Mouse (Mus musculus) adrenal gland, adult 18-20 months (tissue): ENCODE results near the gene Sema4f. TPM values are rescaled to one million over a fixed set of nuclear protein-coding genes. Genes with fewer than 3 reads are reported as not detected.

Experiments
- DNase-seq, 2 experiments: peaks; one replicate each; pipeline ENCODE4 v3.0.0; 2021 to 2022; ENCODE audit warnings: low spot score in 2 of 2
- long read RNA-seq, 2 experiments: library from polyadenylated mRNA; stranded (forward); transcript quantifications; one replicate each; pipeline ENCODE4 v2.0.0; 2021
- total RNA-seq, 2 experiments: library from RNA; stranded (reverse); gene quantifications; 1 replicate in 1 of 2; 2 replicates in 1 of 2; pipeline ENCODE4 v1.2.3; 2021

The Sema4f gene
- under 1 TPM; 0.74 to 0.76 TPM for total RNA-seq
- long read RNA-seq, experiment 1, partial matches to known transcripts = 1 of 2 reads
- long read RNA-seq, experiment 1, other reads (novel, unspliced or antisense) = 1 of 2 reads
- long read RNA-seq, experiment 2, full-length matches to known transcripts = 1 of 1 reads
- long read RNA-seq, experiment 2, partial matches to known transcripts = 0 of 1 reads
- long read RNA-seq, experiment 2, other reads (novel, unspliced or antisense) = 0 of 1 reads

DNA sequence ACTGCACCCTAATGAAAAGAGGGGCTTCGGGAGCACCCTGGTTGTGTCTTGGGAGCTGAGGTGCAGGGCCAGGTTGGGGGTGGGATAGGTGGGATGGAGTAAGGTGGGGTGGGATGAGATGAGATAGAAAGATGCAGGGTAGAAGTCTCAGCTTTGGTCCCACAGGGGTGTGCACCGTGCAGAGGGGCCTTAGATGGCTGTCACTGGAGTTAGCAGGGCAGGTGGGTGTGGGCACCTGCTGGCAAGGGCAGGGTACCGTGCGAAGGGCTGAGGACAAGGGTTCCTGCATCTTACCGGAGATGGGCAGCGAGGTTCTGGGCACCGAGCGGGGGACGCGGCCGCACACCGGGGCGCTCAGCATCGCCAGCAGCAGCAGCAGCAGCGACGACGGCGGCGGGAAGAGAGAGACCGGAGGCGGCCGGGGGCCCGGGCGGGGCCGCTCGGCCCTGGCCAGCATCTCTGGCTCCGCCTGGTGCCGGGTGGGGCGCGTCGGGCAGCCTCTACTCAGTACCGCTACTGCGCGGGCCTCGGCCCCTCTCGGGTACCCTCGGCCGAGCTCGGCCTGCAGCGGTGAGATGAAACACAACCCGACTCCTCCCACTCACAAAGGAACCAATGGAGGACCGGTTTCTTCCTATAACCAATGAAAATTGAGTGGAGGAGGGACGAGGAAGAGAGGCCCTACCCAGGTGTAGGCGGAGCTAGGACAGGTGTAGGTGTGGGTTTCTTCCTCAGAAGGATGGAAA is at the start of gene Sema4f:
TSS of gene Sema4f (minus strand) at position 603 of the 746 bp plus-strand sequence.
- DNase-seq = no peak

DNA sequence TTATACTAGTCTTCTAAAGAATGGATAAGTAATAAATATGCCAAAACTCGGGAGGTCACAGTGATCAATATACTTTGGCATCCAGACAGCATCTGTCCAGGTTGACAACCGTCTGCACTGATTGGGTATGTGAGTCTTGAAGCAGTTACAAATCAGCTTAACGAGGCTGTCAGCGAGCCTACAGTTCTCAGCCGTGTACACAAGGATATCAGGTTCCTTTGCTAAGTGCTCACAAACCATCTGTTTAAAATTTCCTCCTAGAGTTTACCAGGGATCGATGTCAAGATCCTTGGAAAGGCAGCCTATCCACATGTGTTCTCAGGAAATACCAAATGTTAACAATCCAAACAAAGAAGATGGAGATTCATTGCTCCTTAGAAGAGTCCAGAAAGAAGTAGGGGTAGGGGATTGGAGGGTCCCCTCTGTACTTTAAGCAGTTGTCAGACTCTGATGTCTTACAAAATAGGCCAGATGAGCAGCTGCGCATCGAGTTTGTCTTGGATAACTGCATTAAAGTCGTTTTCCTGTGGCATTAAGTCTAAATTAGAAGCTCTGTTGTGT is 47.9 kb upstream of the Sema4f start:
- no peak for DNase-seq

GRCm38 (mm10) chr6:82971031-82971430 is 31.5 kb upstream of the Sema4f start:
- peak; percentile 32 to 42 for DNase-seq

GRCm38 (mm10) chr6:82969249-82970084 is 29.9 kb upstream of the Sema4f start:
- no peak for DNase-seq

DNA sequence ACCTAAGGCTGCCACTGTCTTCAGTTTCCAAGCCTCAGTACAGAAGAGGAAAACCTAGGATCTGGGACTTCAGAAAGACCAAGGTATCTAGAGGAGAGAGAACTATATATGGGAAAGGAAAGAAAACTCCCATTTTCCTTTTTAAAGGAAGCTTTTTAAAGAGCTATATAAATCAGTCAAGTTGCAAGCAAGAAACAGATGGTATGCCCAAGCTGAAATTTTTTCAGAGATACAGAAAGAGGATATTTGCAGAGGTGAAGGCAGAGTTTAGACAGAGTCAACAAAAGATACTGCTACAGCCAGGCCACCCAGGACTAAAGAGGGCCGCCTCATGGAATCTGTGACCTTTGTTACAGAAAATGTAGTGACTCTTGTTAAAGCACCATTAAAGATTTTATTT is 22.1 kb upstream of the Sema4f start:
- DNase-seq = no peak

- DNase-seq = no peak
These were observed 17.1 kb upstream of the Sema4f start for GRCm38 (mm10) chr6:82956553-82957251.

DNA sequence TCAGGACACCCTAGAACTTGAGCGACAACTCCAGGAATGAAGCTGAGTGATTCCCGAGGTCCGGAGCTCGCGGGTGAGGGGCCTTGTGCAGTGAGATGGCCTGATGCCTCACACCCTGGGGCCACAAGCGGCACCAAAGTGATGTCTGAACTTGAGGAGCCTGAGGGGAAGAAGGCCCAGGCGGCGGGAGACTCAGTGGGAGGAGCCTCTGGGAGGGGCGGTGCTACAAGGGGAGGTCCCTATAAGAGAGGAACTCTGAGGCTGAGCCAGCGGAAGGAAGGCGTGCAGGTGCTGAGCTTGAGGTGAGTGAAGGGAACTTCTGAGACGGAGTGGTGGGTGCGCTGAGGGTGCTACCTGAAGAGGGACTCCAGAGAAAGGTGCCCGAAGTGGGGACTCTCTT is 7.1 kb upstream of the Sema4f start, which contains the start of gene M1ap:
TSS of gene M1ap (plus strand) at position 252 of the 400 bp plus-strand sequence.
- DNase-seq = no peak

DNA sequence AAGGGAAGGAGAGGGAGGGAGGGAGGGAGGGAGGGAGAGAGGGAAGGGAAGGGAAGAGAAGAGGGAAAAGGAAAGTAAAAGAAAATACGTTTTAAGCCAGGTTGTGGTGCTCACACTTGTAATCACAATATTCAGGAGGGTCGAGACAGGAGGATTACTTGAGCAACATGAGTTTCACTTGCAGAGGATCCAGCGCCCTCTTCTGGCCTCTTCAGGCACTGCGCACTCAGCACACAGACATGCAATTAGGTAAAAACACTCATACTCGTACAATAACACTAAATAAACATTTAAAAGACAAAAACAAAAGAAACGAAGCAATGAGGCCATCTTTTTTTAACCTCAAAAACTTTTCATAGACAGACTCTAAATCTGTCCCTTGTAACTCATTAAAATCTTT is 6.2 kb upstream of the Sema4f start:
- no peak for DNase-seq

DNA sequence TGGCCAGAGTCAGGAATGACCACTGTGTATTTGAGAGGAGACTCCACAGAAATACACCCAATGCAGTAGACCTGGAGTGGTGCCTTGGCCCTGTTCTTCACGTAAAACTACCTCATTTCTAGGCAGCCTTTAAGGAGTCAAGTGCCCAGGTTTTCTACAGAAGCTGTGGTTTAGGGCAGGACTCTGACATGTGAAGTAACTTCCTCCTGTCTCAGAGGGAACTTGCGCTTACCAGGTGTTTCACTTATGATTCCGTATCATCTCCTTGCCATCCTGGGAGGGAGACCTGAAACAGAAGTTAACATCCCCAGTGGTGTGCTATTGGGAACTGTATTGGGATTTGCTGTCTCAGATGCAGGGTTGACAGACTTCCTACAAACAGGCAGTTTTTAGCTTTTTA is 1.2 kb upstream of the Sema4f start:
- no peak for DNase-seq

DNA sequence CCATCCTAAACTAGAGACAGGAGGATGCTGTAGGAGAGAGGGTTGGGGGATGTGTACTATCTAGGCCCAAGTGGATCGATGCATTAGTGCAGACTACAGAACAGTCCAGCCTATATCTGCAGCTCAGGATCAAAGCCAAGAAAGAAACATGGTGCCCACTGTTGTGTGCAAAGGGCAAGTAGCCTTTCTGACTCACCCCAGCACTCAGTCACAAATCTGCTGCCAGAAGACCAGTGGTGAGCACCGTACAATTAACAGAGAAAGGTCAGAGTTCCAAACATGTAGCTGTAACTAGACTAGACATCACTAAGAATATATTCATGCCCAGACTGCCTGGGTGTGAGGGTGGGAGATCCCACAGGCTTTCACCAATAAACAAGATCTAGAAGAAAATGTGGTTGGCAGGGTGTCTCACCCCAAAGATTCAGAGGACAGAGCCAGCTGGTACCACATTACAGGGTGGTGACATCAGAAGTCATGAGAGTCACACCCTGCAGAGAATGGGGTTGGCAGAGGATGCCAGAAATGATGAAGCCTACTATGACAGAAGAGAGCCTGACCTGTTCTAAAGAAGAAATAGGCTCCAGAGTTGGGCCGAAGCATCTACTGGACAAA is 4.8 kb downstream of the Sema4f start:
- no peak for DNase-seq

- no peak for DNase-seq
These were observed 12.0 kb downstream of the Sema4f start for GRCm38 (mm10) chr6:82927617-82928016.

DNA sequence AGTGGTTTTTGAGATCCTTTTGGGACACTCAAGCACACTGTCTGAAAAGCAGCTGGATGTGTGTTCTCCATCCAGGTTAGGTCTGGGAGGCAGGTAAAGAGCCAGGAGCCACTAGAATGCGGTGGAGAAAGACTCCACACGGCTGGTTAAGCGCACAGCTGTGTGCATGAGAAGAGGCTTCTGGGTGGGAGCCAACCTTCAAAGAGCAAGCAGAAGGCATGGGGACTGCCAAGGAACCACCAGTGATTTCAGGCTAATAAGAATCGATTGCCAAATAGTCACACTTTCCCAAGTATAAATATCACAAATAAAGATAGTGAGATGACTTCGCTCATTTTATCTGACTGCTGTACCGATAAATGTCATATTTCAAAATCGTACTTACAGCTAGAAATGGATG is 13.0 kb downstream of the Sema4f start:
- DNase-seq = no peak

DNA sequence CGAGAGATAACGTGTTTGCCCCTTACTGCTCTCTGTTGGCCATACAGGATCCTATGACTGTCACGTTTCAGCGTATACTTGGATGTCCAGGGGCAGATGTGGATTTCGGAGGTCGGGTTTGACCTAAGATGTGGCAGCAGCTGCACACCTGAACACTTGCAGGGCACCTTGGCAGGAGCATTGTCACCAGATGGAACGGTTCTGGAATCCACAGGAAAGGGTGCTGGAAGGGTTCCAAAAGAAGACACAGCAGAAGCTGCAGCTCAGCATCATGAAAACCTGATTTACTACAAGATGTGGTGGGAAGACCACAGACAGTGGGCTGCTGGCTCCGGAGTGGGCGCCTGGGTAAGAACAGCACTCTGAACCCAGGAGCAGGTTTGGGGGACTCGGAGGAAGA is 13.5 kb downstream of the Sema4f start:
- DNase-seq = no peak

DNA sequence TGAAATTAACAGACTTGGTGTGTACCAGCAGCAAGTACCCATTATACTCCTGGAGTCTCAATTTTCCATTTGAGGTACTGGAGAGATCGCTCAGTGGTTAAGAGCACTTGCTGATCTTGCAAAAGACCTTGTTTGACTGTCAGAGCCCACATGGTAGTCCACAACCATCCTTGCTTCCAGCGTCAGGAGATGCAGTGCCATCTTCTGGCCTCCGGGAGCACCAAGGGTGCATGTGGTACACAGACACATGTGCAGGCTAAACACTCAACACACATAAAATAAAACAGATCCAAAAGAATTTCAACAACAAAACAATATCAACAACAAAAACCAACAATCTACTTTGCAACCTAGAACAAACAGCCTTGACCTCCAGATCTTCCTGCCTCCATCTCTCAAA is 14.6 kb downstream of the Sema4f start:
- DNase-seq = no peak

- DNase-seq = no peak
These were observed 17.9 kb downstream of the Sema4f start for GRCm38 (mm10) chr6:82921426-82922224.

- no peak for DNase-seq
These were observed 20.0 kb downstream of the Sema4f start for GRCm38 (mm10) chr6:82919520-82919919.

- no peak for DNase-seq
These were observed 21.2 kb downstream of the Sema4f start for GRCm38 (mm10) chr6:82918371-82918770.

- DNase-seq = peak; percentile 31 to 52
These were observed 21.8 kb downstream of the Sema4f start for GRCm38 (mm10) chr6:82917778-82918129.

DNA sequence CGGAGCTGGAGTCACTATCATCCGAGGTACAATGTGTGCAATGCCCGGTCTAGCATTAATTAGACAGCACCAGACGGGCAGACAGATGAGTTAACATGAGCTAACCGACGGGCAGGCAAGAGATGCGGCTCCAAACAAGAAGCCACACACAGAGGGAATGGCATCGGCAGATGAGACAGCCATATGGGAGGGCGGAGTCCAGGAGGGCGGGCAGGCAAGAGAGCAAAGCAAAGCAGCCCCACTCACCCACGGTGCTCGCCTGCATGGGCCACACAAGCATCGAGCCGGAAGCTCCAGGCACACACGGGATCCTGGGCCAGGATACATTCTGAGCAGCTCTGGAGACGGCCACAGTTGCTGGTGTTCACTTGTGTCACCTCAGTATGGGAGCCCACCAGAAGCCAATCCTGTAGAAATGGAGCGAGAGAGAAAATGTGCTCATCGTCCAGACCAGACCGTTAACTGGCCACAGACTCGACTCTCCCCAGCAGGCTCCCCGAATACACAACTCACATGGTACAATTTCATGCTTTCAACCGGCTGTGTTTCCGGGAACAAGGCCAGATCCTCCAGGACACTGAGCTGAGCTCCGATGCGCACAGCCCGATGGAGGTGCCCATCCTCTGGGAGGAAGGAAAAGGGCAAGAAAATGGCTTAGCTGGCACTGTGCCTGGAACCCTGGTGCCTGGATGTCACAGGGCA is 22.3 kb downstream of the Sema4f start:
- no peak for DNase-seq
